8 mouse cellular contexts compared by ENCODE assay signal in genomic region chr1:93824609-93825008, GRCm38 (mm10). TPM values are rescaled to one million over a fixed set of nuclear protein-coding genes. Genes with fewer than 3 reads are reported as not detected.
DNase-seq lines count a peak whose midpoint lies in the region; ATAC-seq and TF ChIP-seq lines count a peak whose summit lies in the region.

D2hgdh (plus strand) TSS chr1:93824909.

- peak within 1 kb of the TSS; percentile 65 for H3K4me3 ChIP-seq in left cerebral cortex, adult 2 months
- H3K4me3 ChIP-seq in megakaryocyte, embryonic 14.5 days (replicated peaks): peak within 1 kb of the TSS; percentile 99

- TF ChIP-seq CTCF in left cerebral cortex, adult 2 months (IDR thresholded peaks at IDR 0.05): no peak

- no peak for DNase-seq in left cerebral cortex, adult 2 months (ENCODE audit: extremely low spot score in 1 of 2, low spot score in 2 of 2)
- DNase-seq in left cerebral cortex, postnatal 14 days (ENCODE audit: low spot score in 2 of 2): no peak
- DNase-seq in adrenal gland, postnatal 25 days: no peak
- DNase-seq in gastrocnemius, postnatal 10 days: no peak
- no peak for DNase-seq in right cerebral cortex, postnatal 14 days
- DNase-seq in thymus, postnatal 14 days: no peak

- peaks cover 37% of the 10 kb centered on the region for H3K4me1 ChIP-seq in megakaryocyte, embryonic 14.5 days

- H3K27me3 ChIP-seq in megakaryocyte, embryonic 14.5 days (replicated peaks): no peaks in the 10 kb centered on the region

- peak within 1 kb of the TSS; percentile 100 for H3K27ac ChIP-seq in left cerebral cortex, adult 2 months

- peak; percentile 14 for ATAC-seq in inflammation-experienced regulatory T-cells, adult 6 months

- H3K36me3 ChIP-seq in megakaryocyte, embryonic 14.5 days (replicated peaks; ENCODE audit: low read length): peaks cover 41% of the 10 kb centered on the region

- no peaks in the 10 kb centered on the region for H3K9me3 ChIP-seq in megakaryocyte, embryonic 14.5 days

- intact Hi-C loops in left cerebral cortex, adult 2 months (cut with DNase I): no loop called here
- intact Hi-C loops in left cerebral cortex, postnatal 14 days (cut with DNase I): no loop called here

RNA-seq across cellular contexts. Expression of gene D2hgdh, which starts in this region (rescaled TPM):
- total RNA-seq in left cerebral cortex, adult 2 months (2021): 10 to 100 TPM; 12.6 to 14.2 TPM
- 10 to 100 TPM in 1 of 2 experiments, 1 to 10 TPM in 1; 10.0 to 11.8 TPM for total RNA-seq in left cerebral cortex, postnatal 14 days (2021)
- 50.2 and 61.4 TPM in 2 replicates for total RNA-seq in adrenal gland, postnatal 25 days (2021)
- total RNA-seq in gastrocnemius, postnatal 10 days (2021): 10 to 100 TPM; 19.5 to 24.4 TPM
- polyA plus RNA-seq in inflammation-experienced regulatory T-cells, adult 6 months (2017; shearing (Covaris generic)): 10 to 100 TPM; 17.0 to 22.7 (median 19.8) TPM
- polyA plus RNA-seq in megakaryocyte, embryonic 14.5 days (2012; ENCODE audit: insufficient read depth, low replicate concordance): 0.55 TPM in 1 of 2 replicates, not detected in the other

Comparison
In these comparisons a context has a peak if more than half of its experiments do, and no peak if none do; other contexts are left out.
1. RNA of gene D2hgdh (polyA plus RNA-seq): 17.0 to 22.7 TPM in inflammation-experienced regulatory T-cells, adult 6 months; 0.55 TPM in megakaryocyte, embryonic 14.5 days; every median in the first group is over 10 times any median in the second.